Mouse (Mus musculus): Measurements from ENCODE around the gene Tti1. TPM values are rescaled to one million over a fixed set of nuclear protein-coding genes. Genes with fewer than 3 reads are reported as not detected.

Tti1 gene
- total RNA-seq, 2 experiments from 2014 or later: 15.3 to 19.0 TPM

GRCm38 (mm10) chr2:158040396-158040795 is 12.2 kb upstream of the Tti1 start:
- DNase-seq (ENCODE audit: low spot score in 2 of 2): no peak

GRCm38 (mm10) chr2:158039662-158040061 is 11.4 kb upstream of the Tti1 start:
- no peak for DNase-seq (ENCODE audit: low spot score in 2 of 2)

- no peak for DNase-seq (ENCODE audit: low spot score in 2 of 2)
These were observed 9.3 kb upstream of the Tti1 start for GRCm38 (mm10) chr2:158037571-158037970.

GRCm38 (mm10) chr2:158036953-158037352 is 8.7 kb upstream of the Tti1 start:
- DNase-seq (ENCODE audit: low spot score in 2 of 2): no peak

- DNase-seq (ENCODE audit: low spot score in 2 of 2): no peak
These were observed 8.2 kb upstream of the Tti1 start for GRCm38 (mm10) chr2:158036408-158036807.

- no peak for DNase-seq (ENCODE audit: low spot score in 2 of 2)
These were observed 7.6 kb upstream of the Tti1 start for GRCm38 (mm10) chr2:158035813-158036212.

- DNase-seq (ENCODE audit: low spot score in 2 of 2): no peak
These were observed 1.8 kb upstream of the Tti1 start for GRCm38 (mm10) chr2:158030007-158030406.

GRCm38 (mm10) chr2:158027855-158028353 is 329 bp downstream of the Tti1 start:
- DNase-seq (ENCODE audit: low spot score in 2 of 2): no peak

- no peak for DNase-seq (ENCODE audit: low spot score in 2 of 2)
These were observed 10.9 kb downstream of the Tti1 start for GRCm38 (mm10) chr2:158017330-158017729.

- no peak for DNase-seq (ENCODE audit: low spot score in 2 of 2)
These were observed 15.6 kb downstream of the Tti1 start for GRCm38 (mm10) chr2:158012608-158013007.

- no peak for DNase-seq (ENCODE audit: low spot score in 2 of 2)
These were observed 18.9 kb downstream of the Tti1 start for GRCm38 (mm10) chr2:158009373-158009772.

GRCm38 (mm10) chr2:158005641-158006040 is 22.6 kb downstream of the Tti1 start:
- no peak for DNase-seq (ENCODE audit: low spot score in 2 of 2)

GRCm38 (mm10) chr2:158004620-158005019 is 23.6 kb downstream of the Tti1 start:
- DNase-seq (ENCODE audit: low spot score in 2 of 2): no peak

GRCm38 (mm10) chr2:157998817-157999216 is 29.4 kb downstream of the Tti1 start:
- no peak for DNase-seq (ENCODE audit: low spot score in 2 of 2)

- no peak for DNase-seq (ENCODE audit: low spot score in 2 of 2)
These were observed 35.7 kb downstream of the Tti1 start for GRCm38 (mm10) chr2:157992501-157992900.

- no peak for DNase-seq (ENCODE audit: low spot score in 2 of 2)
These were observed 37.2 kb downstream of the Tti1 start for GRCm38 (mm10) chr2:157991026-157991425.

- DNase-seq (ENCODE audit: low spot score in 2 of 2): no peak
These were observed 38.3 kb downstream of the Tti1 start for GRCm38 (mm10) chr2:157989946-157990345.

- no peak for DNase-seq (ENCODE audit: low spot score in 2 of 2)
These were observed 39.6 kb downstream of the Tti1 start for GRCm38 (mm10) chr2:157988416-157989190.

- no peak for DNase-seq (ENCODE audit: low spot score in 2 of 2)
These were observed 42.0 kb downstream of the Tti1 start for GRCm38 (mm10) chr2:157986235-157986634.

- peak in 1 of 2 experiments; percentile 37 for DNase-seq (ENCODE audit: low spot score in 2 of 2)
These were observed 42.6 kb downstream of the Tti1 start for GRCm38 (mm10) chr2:157985611-157986010.

- DNase-seq (ENCODE audit: low spot score in 2 of 2): no peak
These were observed 45.0 kb downstream of the Tti1 start for GRCm38 (mm10) chr2:157983276-157983675.

- DNase-seq (ENCODE audit: low spot score in 2 of 2): no peak
These were observed 45.5 kb downstream of the Tti1 start for GRCm38 (mm10) chr2:157982727-157983126.

GRCm38 (mm10) chr2:157979241-157979640 is 49.0 kb downstream of the Tti1 start:
- DNase-seq (ENCODE audit: low spot score in 2 of 2): no peak
